Mouse (Mus musculus): ENCODE data around the gene Mdga1.

- TF ChIP-seq POLR2A (IDR thresholded peaks at IDR 0.05; ENCODE audit: borderline replicate concordance, control insufficient read depth, low read depth, low read length) (no peak), CTCF (IDR thresholded peaks at IDR 0.05; ENCODE audit: control insufficient read depth, insufficient read depth, low read length) (no peak)
Observed at GRCm38 (mm10) chr17:29800096-29800455, 169.8 kb downstream of the Mdga1 start.
